Mouse (Mus musculus) heart, embryonic 15.5 days (tissue): ENCODE data around the gene Gm43552. TPM values are rescaled to one million over a fixed set of nuclear protein-coding genes. Genes with fewer than 3 reads are reported as not detected.
A peak's percentile ranks its signal among the peaks of the same experiment; 100 is the strongest.
"Not testable (repeated sequence)": the region's sequence is repeated elsewhere in the genome, so short reads cannot be mapped to it uniquely, and the experiment has no call there.

Experiments
- ATAC-seq: fragments of 200-750 bp; cut with Nextera tagmentation; replicated peaks from 2 replicates; pipeline ENCODE4 v1.8.0; 2017; ENCODE audit warnings: low read depth, moderate TSS enrichment; ENCODE audit not compliant: insufficient number of reproducible peaks, insufficient read depth, low FRiP score
- H3K27ac ChIP-seq: fragments of 300-500 bp; sonication (generic); 2 replicates; pipeline ENCODE4 v1.5.1; 2015; ENCODE audit warnings: mild to moderate bottlenecking, inconsistent platforms
- H3K27me3 ChIP-seq: fragments of 300-500 bp; sonication (generic); 2 replicates; pipeline ENCODE4 v1.6.1; 2015; ENCODE audit warnings: inconsistent platforms
- H3K36me3 ChIP-seq: fragments of 300-500 bp; sonication (generic); 2 replicates; pipeline ENCODE4 v1.6.1; 2015; ENCODE audit warnings: mild to moderate bottlenecking, inconsistent platforms
- H3K4me1 ChIP-seq: fragments of 300-500 bp; sonication (generic); replicated peaks from 2 replicates; pipeline ENCODE4 v1.6.1; 2015; ENCODE audit warnings: inconsistent platforms
- H3K4me2 ChIP-seq: fragments of 300-500 bp; sonication (generic); 2 replicates; pipeline ENCODE4 v1.6.1; 2015; ENCODE audit warnings: inconsistent platforms, mild to moderate bottlenecking, moderate library complexity
- H3K4me3 ChIP-seq: fragments of 300-500 bp; sonication (generic); 2 replicates; pipeline ENCODE4 v1.5.1; 2015; ENCODE audit warnings: mild to moderate bottlenecking, inconsistent platforms
- H3K9ac ChIP-seq: fragments of 300-500 bp; sonication (generic); 2 replicates; pipeline ENCODE4 v1.6.1; 2015; ENCODE audit warnings: mild to moderate bottlenecking, inconsistent platforms
- H3K9me3 ChIP-seq: fragments of 300-500 bp; sonication (generic); replicated peaks from 2 replicates; pipeline ENCODE4 v1.6.1; 2016; ENCODE audit warnings: inconsistent platforms
- WGBS: fragments of 180-500 bp; shearing (Covaris S2); methylation state at CpG from one replicate; pipeline ENCODE4 v1.1.7; 2015; ENCODE audit warnings: mixed read lengths; 5-methylcytosine and 5-hydroxymethylcytosine counted together
- polyA plus RNA-seq: library from polyadenylated mRNA; unstranded; fragments of >200 nt; fragmentation: Nextera tagmentation; extraction: Ambion mirVana; gene quantifications from 2 replicates; pipeline ENCODE4 v1.2.1, GENCODE M21; 2015

The Gm43552 gene
- polyA plus RNA-seq: 0.92 and 1.1 TPM in 2 replicates

- Histone ChIP-seq H3K4me3 (peak within 1 kb of the TSS; percentile 97), H3K36me3 (no peaks in the 10 kb centered on the region), H3K9me3 (no peaks in the 10 kb centered on the region), H3K27me3 (no peaks in the 10 kb centered on the region), H3K27ac (peak within 1 kb of the TSS; percentile 99), H3K9ac (peak within 1 kb of the TSS; percentile 95), H3K4me2 (peak within 1 kb of the TSS; percentile 84), H3K4me1 (peaks cover 31% of the 10 kb centered on the region)
- peak; percentile 95 for ATAC-seq
- WGBS: under 1% methylated on average over 68 of the region's 69 CpGs
Measured at GRCm38 (mm10) chr5:65492716-65493531, at the start of gene Gm43552. Gene Gm43552, minus strand, starts transcription at chr5:65492833.

DNA sequence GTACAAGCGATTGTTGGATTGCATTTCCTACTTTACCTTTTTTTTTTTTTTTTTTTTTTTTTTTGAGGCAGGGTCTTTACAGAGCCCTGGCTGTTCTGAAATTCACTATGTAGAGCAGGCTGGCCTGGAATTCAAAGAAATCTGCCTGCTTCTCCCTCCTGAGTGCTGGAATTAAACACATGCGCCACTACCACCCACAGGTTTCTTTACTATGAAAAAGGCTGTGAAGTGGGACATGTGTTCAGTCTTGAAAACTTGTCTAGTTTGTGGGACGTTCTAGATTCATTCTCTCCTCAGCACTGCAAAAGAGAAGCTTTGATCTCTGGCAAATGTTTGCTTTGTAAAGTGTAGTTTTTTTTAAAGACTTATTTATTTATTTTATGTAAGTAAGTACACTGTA, 49.3 kb upstream of the Gm43552 start:
- Histone ChIP-seq H3K4me2 (no peak overlapping the region), H3K27me3 (no peaks in the 10 kb centered on the region), H3K4me3 (no peak overlapping the region), H3K27ac (no peak overlapping the region), H3K4me1 (peaks cover 12% of the 10 kb centered on the region), H3K36me3 (no peaks in the 10 kb centered on the region), H3K9ac (no peak overlapping the region), H3K9me3 (no peaks in the 10 kb centered on the region)
- WGBS: 90% methylated on average over 3 of the region's 3 CpGs
- ATAC-seq: no peak

- Histone ChIP-seq H3K36me3 (no peaks in the 10 kb centered on the region), H3K4me1 (peaks cover 15% of the 10 kb centered on the region), H3K9me3 (no peaks in the 10 kb centered on the region), H3K4me3 (no peak overlapping the region), H3K9ac (no peak overlapping the region), H3K4me2 (no peak overlapping the region), H3K27me3 (no peaks in the 10 kb centered on the region), H3K27ac (no peak overlapping the region)
- no peak for ATAC-seq
- WGBS: 92% methylated on average over 3 of the region's 3 CpGs
Measured at GRCm38 (mm10) chr5:65539786-65540185, 47.2 kb upstream of the Gm43552 start.

- H3K9ac ChIP-seq: 0 out of 2 replicates have a peak overlapping the region, but pooled peaks have one; percentile 25
- no peaks in the 10 kb centered on the region for H3K27me3 ChIP-seq
- no peaks in the 10 kb centered on the region for H3K9me3 ChIP-seq
- ATAC-seq: no peak
- H3K4me2 ChIP-seq: peak overlapping the region; percentile 54
- H3K27ac ChIP-seq: no peak overlapping the region
- H3K36me3 ChIP-seq: no peaks in the 10 kb centered on the region
- peak overlapping the region; percentile 24 for H3K4me3 ChIP-seq
- peaks cover 15% of the 10 kb centered on the region for H3K4me1 ChIP-seq
- WGBS: 46% methylated on average over 4 of the region's 4 CpGs
Measured at GRCm38 (mm10) chr5:65538829-65539228, 46.2 kb upstream of the Gm43552 start.

DNA sequence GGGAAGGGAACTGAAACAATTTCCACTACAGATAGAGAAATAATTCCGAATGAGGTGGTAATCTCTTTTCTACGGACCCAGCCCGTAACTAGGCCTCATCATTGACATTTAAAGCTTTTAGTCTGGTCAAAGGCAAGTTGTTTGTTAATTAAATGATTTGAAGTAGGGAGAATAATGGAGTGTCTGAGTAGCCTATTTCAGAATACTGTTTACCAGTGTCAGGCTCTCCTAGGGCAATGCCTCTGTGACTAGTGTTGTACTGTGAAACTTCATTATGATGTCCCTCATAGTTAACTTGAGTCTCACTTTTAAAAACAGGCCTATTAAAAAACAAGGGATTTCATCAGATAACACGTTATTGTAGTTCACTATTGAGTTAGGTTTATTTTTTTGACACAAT, 45.5 kb upstream of the Gm43552 start:
- peak overlapping the region; percentile 99 for H3K27ac ChIP-seq
- peaks cover 15% of the 10 kb centered on the region for H3K4me1 ChIP-seq
- ATAC-seq: no peak
- no peaks in the 10 kb centered on the region for H3K27me3 ChIP-seq
- H3K9me3 ChIP-seq: no peaks in the 10 kb centered on the region
- H3K9ac ChIP-seq: peak overlapping the region; percentile 96
- peak overlapping the region; percentile 93 for H3K4me3 ChIP-seq
- peak overlapping the region; percentile 66 for H3K4me2 ChIP-seq
- WGBS: under 1% methylated on average over 4 of the region's 4 CpGs
- no peaks in the 10 kb centered on the region for H3K36me3 ChIP-seq

GRCm38 (mm10) chr5:65537420-65538071, 44.9 kb upstream of the Gm43552 start:
- peaks cover 15% of the 10 kb centered on the region for H3K4me1 ChIP-seq
- peak; percentile 57 for ATAC-seq
- H3K4me2 ChIP-seq: peak overlapping the region; percentile 66
- H3K27me3 ChIP-seq: no peaks in the 10 kb centered on the region
- H3K27ac ChIP-seq: peak overlapping the region; percentile 99
- H3K9me3 ChIP-seq: no peaks in the 10 kb centered on the region
- peak overlapping the region; percentile 93 for H3K4me3 ChIP-seq
- under 1% methylated on average over 55 of the region's 59 CpGs for WGBS
- peak overlapping the region; percentile 96 for H3K9ac ChIP-seq
- no peaks in the 10 kb centered on the region for H3K36me3 ChIP-seq

DNA sequence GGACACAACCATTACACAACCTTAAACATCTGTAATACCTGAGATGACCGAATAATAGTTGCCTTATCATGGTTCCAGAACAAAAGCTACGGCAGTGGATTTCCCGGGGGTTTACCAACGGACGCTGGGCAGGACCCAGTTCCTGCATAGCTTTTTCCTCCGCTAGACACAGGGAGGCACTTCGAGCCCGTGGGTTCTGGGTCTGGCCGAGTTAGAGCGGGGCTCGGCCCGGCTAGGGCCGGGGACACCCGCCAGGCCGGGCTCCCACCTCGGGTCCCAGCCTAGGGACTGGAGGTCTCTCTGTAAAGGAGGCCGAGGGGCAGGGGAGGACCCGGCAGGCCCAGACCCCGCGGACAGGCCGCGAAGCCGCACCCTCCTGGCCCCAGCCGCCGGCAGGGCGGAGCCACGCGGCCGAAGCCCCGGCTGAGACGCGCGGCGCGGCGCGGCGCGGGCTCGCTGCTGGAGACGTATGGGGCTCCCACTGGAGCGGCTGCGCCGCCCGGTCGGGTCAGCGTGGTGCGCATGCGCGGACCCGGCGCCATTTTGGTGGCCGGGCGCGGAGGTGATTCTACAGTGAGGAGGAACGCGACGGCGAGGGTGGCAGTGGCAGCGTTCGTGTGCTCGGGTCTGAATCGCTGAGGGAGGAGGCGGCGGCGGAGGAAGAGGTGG, 44.3 kb upstream of the Gm43552 start, which contains the start of the genes Smim14 and Ube2k:
Gene Smim14, minus strand, starts transcription at position 434 of the 669 bp plus-strand sequence.
Gene Ube2k, plus strand, starts transcription at position 483 of the 669 bp plus-strand sequence.
- Histone ChIP-seq H3K27ac (peak within 1 kb of the TSS; percentile 99), H3K4me3 (peak within 1 kb of the TSS; percentile 93), H3K9me3 (no peaks in the 10 kb centered on the region), H3K4me1 (peaks cover 11% of the 10 kb centered on the region), H3K4me2 (peak within 1 kb of the TSS; percentile 66), H3K36me3 (no peaks in the 10 kb centered on the region), H3K27me3 (no peaks in the 10 kb centered on the region), H3K9ac (peak within 1 kb of the TSS; percentile 96)
- WGBS: under 1% methylated on average over 62 of the region's 66 CpGs
- peak; percentile 99 for ATAC-seq

- peak overlapping the region; percentile 96 for H3K9ac ChIP-seq
- H3K9me3 ChIP-seq, H3K36me3 ChIP-seq, ATAC-seq, H3K27me3 ChIP-seq: not testable (repeated sequence)
- peaks cover 11% of the 10 kb centered on the region for H3K4me1 ChIP-seq
- H3K4me2 ChIP-seq: peak overlapping the region; percentile 66
- peak overlapping the region; percentile 99 for H3K27ac ChIP-seq
- WGBS: 70% methylated on average over 10 of the region's 10 CpGs
- peak overlapping the region; percentile 93 for H3K4me3 ChIP-seq
Measured at GRCm38 (mm10) chr5:65536068-65536465, 43.4 kb upstream of the Gm43552 start.

DNA sequence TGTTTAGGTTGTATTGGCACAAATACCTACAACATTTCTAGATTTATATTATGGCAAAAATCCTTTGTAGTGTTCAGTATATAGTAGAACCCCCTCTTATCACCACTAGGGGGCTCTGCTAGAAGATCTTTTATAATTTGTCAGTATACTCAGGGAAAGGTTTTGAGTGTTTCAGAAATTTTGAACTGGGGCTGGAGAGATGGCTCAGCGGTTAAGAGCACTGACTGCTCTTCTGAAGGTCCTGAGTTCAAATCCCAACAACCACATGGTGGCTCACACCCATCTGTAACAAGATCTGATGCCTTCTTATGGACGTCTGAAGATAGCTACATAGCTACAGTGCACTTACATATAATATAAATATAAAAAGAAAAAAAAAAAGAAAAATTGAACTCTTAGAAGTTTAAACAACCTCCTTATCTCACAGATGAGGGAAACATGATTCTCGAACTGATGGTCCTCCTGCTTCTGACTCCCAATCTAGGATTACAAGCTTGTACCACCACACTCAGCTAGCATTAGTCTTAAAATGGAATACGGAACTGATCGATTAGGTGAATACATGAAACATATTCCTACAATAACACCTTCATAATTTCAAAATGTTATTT, 42.9 kb upstream of the Gm43552 start:
- 67% methylated on average over 5 of the region's 5 CpGs for WGBS
- no peak overlapping the region for H3K9ac ChIP-seq
- no peaks in the 10 kb centered on the region for H3K27me3 ChIP-seq
- ATAC-seq: no peak
- no peaks in the 10 kb centered on the region for H3K9me3 ChIP-seq
- peaks cover 11% of the 10 kb centered on the region for H3K4me1 ChIP-seq
- no peaks in the 10 kb centered on the region for H3K36me3 ChIP-seq
- H3K27ac ChIP-seq: no peak overlapping the region
- no peak overlapping the region for H3K4me3 ChIP-seq
- H3K4me2 ChIP-seq: no peak overlapping the region; the same call in 1 of the 2 replicates

- no peak overlapping the region for H3K27ac ChIP-seq
- 73% methylated on average over 4 of the region's 4 CpGs for WGBS
Measured at GRCm38 (mm10) chr5:65534496-65534895, 41.9 kb upstream of the Gm43552 start.

GRCm38 (mm10) chr5:65531283-65531682, 38.6 kb upstream of the Gm43552 start:
- Histone ChIP-seq H3K4me2 (no peak overlapping the region), H3K4me1 (peaks cover 1% of the 10 kb centered on the region; the same call in 1 of the 2 replicates), H3K4me3 (no peak overlapping the region), H3K9ac (no peak overlapping the region), H3K27me3 (no peaks in the 10 kb centered on the region), H3K9me3 (no peaks in the 10 kb centered on the region), H3K27ac (no peak overlapping the region), H3K36me3 (no peaks in the 10 kb centered on the region)
- 68% methylated on average over 3 of the region's 3 CpGs for WGBS
- no peak for ATAC-seq

More at GRCm38 (mm10) chr5:65534496-65534895, 41.9 kb upstream of the Gm43552 start:
- no peaks in the 10 kb centered on the region for H3K27me3 ChIP-seq
- peaks cover 9% of the 10 kb centered on the region for H3K4me1 ChIP-seq
- ATAC-seq: no peak
- H3K4me3 ChIP-seq: no peak overlapping the region
- no peaks in the 10 kb centered on the region for H3K36me3 ChIP-seq
- no peak overlapping the region for H3K4me2 ChIP-seq
- no peak overlapping the region for H3K9ac ChIP-seq
- H3K9me3 ChIP-seq: no peaks in the 10 kb centered on the region
